Mouse (Mus musculus): ENCODE measurements around the gene Dhx15. TPM values are rescaled to one million over a fixed set of nuclear protein-coding genes. Genes with fewer than 3 reads are reported as not detected.

Gene Dhx15
- polyA plus RNA-seq, 1 experiment: 206 TPM

GRCm38 (mm10) chr5:52221596-52221995, 31.3 kb upstream of the Dhx15 start:
- Histone ChIP-seq H3K4me3 (ENCODE audit: insufficient read depth, low read length) (no peak overlapping the region), H3K4me1 (ENCODE audit: control insufficient read depth, insufficient read depth, low read length) (peaks cover under 1% of the 10 kb centered on the region), H3K27ac (ENCODE audit: insufficient read depth, low read length) (no peak overlapping the region)
- no peak for TF ChIP-seq POLR2A (IDR thresholded peaks at IDR 0.05; ENCODE audit: low read depth, low read length)
- no peak for TF ChIP-seq CTCF (IDR thresholded peaks at IDR 0.05; ENCODE audit: borderline replicate concordance, insufficient read depth, low read length)

GRCm38 (mm10) chr5:52220013-52220804, 29.9 kb upstream of the Dhx15 start:
- TF ChIP-seq CTCF (IDR thresholded peaks at IDR 0.05; ENCODE audit: borderline replicate concordance, insufficient read depth, low read length) (no peak), POLR2A (IDR thresholded peaks at IDR 0.05; ENCODE audit: low read depth, low read length) (no peak)
- no peak overlapping the region for H3K4me3 ChIP-seq (ENCODE audit: insufficient read depth, low read length)
- H3K27ac ChIP-seq (ENCODE audit: insufficient read depth, low read length): no peak overlapping the region
- peaks cover 5% of the 10 kb centered on the region for H3K4me1 ChIP-seq (ENCODE audit: control insufficient read depth, insufficient read depth, low read length)

GRCm38 (mm10) chr5:52218238-52218637, 27.9 kb upstream of the Dhx15 start:
- Histone ChIP-seq H3K27ac (ENCODE audit: insufficient read depth, low read length) (no peak overlapping the region), H3K4me1 (ENCODE audit: control insufficient read depth, insufficient read depth, low read length) (peaks cover 5% of the 10 kb centered on the region), H3K4me3 (ENCODE audit: insufficient read depth, low read length) (no peak overlapping the region)
- TF ChIP-seq CTCF (IDR thresholded peaks at IDR 0.05; ENCODE audit: borderline replicate concordance, insufficient read depth, low read length) (no peak), POLR2A (IDR thresholded peaks at IDR 0.05; ENCODE audit: low read depth, low read length) (no peak)

- no peak for TF ChIP-seq CTCF (IDR thresholded peaks at IDR 0.05; ENCODE audit: borderline replicate concordance, insufficient read depth, low read length)
- TF ChIP-seq POLR2A (IDR thresholded peaks at IDR 0.05; ENCODE audit: low read depth, low read length): no peak
- Histone ChIP-seq H3K4me1 (ENCODE audit: control insufficient read depth, insufficient read depth, low read length) (peaks cover 5% of the 10 kb centered on the region), H3K27ac (ENCODE audit: insufficient read depth, low read length) (no peak overlapping the region), H3K4me3 (ENCODE audit: insufficient read depth, low read length) (no peak overlapping the region)
Measured at GRCm38 (mm10) chr5:52213143-52213900, 23.0 kb upstream of the Dhx15 start.

- TF ChIP-seq CTCF (IDR thresholded peaks at IDR 0.05; ENCODE audit: borderline replicate concordance, insufficient read depth, low read length): no peak
- peak; percentile 31; the same call in 1 of the 2 replicates for TF ChIP-seq POLR2A (IDR thresholded peaks at IDR 0.05; ENCODE audit: low read depth, low read length)
- Histone ChIP-seq H3K4me3 (ENCODE audit: insufficient read depth, low read length) (peak overlapping the region; percentile 70), H3K4me1 (ENCODE audit: control insufficient read depth, insufficient read depth, low read length) (no peaks in the 10 kb centered on the region), H3K27ac (ENCODE audit: insufficient read depth, low read length) (peak overlapping the region; percentile 95)
Measured at GRCm38 (mm10) chr5:52191180-52191468, 810 bp upstream of the Dhx15 start.

GRCm38 (mm10) chr5:52189664-52190365, 499 bp downstream of the Dhx15 start:
- TF ChIP-seq POLR2A (IDR thresholded peaks at IDR 0.05; ENCODE audit: low read depth, low read length) (no peak), CTCF (IDR thresholded peaks at IDR 0.05; ENCODE audit: borderline replicate concordance, insufficient read depth, low read length) (no peak)
- Histone ChIP-seq H3K27ac (ENCODE audit: insufficient read depth, low read length) (peak overlapping the region; percentile 81), H3K4me3 (ENCODE audit: insufficient read depth, low read length) (peak overlapping the region; percentile 100), H3K4me1 (ENCODE audit: control insufficient read depth, insufficient read depth, low read length) (no peaks in the 10 kb centered on the region)

GRCm38 (mm10) chr5:52188206-52188605, 2.1 kb downstream of the Dhx15 start:
- Histone ChIP-seq H3K4me1 (ENCODE audit: control insufficient read depth, insufficient read depth, low read length) (no peaks in the 10 kb centered on the region), H3K27ac (ENCODE audit: insufficient read depth, low read length) (no peak overlapping the region), H3K4me3 (ENCODE audit: insufficient read depth, low read length) (peak overlapping the region; percentile 100)
- TF ChIP-seq POLR2A (IDR thresholded peaks at IDR 0.05; ENCODE audit: low read depth, low read length) (no peak), CTCF (IDR thresholded peaks at IDR 0.05; ENCODE audit: borderline replicate concordance, insufficient read depth, low read length) (no peak)

GRCm38 (mm10) chr5:52177326-52177725, 13.0 kb downstream of the Dhx15 start:
- TF ChIP-seq CTCF (IDR thresholded peaks at IDR 0.05; ENCODE audit: borderline replicate concordance, insufficient read depth, low read length): no peak
- TF ChIP-seq POLR2A (IDR thresholded peaks at IDR 0.05; ENCODE audit: low read depth, low read length): no peak
- H3K4me3 ChIP-seq (ENCODE audit: insufficient read depth, low read length): no peak overlapping the region
- H3K27ac ChIP-seq (ENCODE audit: insufficient read depth, low read length): no peak overlapping the region
- H3K4me1 ChIP-seq (ENCODE audit: control insufficient read depth, insufficient read depth, low read length): no peaks in the 10 kb centered on the region

- TF ChIP-seq CTCF (IDR thresholded peaks at IDR 0.05; ENCODE audit: borderline replicate concordance, insufficient read depth, low read length): no peak
- TF ChIP-seq POLR2A (IDR thresholded peaks at IDR 0.05; ENCODE audit: low read depth, low read length): no peak
- Histone ChIP-seq H3K4me1 (ENCODE audit: control insufficient read depth, insufficient read depth, low read length) (no peaks in the 10 kb centered on the region), H3K4me3 (ENCODE audit: insufficient read depth, low read length) (no peak overlapping the region), H3K27ac (ENCODE audit: insufficient read depth, low read length) (no peak overlapping the region)
Measured at GRCm38 (mm10) chr5:52168468-52168867, 21.8 kb downstream of the Dhx15 start.
